Mouse (Mus musculus) layer of hippocampus, adult 18-20 months (tissue): Measurements from ENCODE around the gene 1700020L24Rik. TPM values are rescaled to one million over a fixed set of nuclear protein-coding genes. Genes with fewer than 3 reads are reported as not detected.

Experiments
- DNase-seq, 2 experiments: peaks; one replicate each; pipeline ENCODE4 v3.0.0; 2022; ENCODE audit warnings: low spot score in 2 of 2
- total RNA-seq, 2 experiments: library from RNA; stranded (reverse); gene quantifications; 2 replicates each; pipeline ENCODE4 v1.2.3; 2021

The 1700020L24Rik gene
- total RNA-seq, 2 experiments from 2014 or later = 0.54 TPM; not detected in 1

DNA sequence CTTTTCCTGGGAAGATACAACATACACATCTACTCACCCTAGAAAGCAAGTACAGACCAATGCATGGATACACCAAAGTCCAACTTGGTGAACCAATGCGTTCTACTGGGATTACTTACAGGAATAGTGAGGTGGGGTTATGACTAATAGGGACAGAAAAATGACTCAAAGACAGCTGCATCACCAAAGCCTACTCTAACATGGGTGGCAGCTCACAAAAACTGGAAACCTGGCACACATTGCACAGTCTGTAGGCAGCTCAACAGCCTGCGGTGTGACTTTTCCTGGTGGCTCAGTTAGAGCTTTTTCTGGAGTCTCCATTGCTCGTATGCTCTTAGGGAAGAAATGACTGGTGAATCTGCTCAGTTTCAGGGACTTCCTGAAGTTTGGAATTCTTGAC is 31.3 kb downstream of the 1700020L24Rik start:
- peak in 1 of 2 experiments; percentile 27 for DNase-seq

DNA sequence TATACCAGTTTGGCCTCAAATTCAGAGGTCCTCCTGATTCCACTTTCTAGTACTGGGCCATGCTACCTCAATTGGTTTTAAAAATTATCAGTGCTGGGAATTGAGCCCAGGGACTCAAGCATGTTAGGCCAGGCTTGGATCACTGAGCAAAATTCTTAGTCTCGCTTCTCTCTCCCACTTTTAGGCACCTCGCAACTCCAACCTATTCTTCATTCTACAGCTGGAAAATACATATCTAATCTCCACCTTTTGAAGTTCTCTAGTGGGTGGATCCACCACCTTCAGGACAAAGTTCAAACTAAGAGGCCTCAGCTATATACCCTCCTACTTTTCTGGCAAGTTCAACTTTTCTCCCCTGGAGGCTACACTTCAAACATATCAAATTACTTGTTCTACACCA is 34.3 kb downstream of the 1700020L24Rik start:
- DNase-seq = no peak

DNA sequence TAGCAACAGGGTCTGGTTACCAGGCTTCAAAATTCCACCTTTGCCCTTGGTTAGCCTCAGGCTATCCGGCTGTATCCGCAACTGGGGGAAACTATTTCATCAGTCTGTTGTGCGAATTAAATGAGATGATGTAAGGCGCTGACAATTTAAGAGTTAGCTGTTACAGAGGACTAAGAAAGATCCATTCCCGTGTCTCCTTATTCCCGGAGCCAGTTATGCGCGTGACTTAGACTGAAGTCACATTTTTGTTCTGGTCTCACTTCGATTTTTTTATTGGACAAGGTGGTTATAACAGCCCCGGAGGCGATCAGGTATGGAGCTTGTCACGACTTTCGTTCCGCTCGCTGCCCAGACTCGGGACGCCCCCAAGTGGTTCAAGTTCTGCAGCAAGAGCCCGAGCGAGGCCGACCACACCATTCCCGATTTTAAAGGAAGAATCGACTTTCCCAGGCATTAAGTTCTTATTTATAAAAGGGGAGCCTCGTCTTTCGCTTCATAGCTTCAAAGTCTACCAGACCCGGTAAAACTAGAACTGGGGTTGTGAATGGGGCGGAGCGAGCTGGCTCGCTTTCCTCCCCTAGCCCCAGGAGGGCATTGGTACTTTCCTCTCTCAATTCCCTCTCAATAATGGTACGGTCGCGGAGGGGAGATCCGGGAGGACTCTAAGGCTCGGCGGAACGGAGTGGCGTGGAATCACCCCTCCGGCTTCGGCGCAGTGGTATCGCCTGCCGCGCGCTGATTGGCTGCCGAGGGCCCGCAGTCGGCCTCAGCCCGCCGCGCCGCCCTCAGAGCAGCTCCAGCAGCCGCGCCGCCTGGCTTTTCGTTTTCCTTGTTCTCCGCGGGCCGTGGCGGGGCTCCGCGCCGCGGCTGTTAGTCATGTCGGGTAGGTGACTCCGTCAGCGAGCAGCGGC is 35.1 kb downstream of the 1700020L24Rik start, which contains the start of gene Taf15:
TSS of gene Taf15 (plus strand) at position 763 of the 911 bp plus-strand sequence.
- DNase-seq = peak; percentile 98 to 99

GRCm38 (mm10) chr11:83473235-83474016 is 35.9 kb downstream of the 1700020L24Rik start:
- no peak for DNase-seq

Other genes with a start within 250 kb of the 1700020L24Rik start
- gene Slfn3, start 246.3 kb upstream of the 1700020L24Rik start, total RNA-seq = under 1 TPM; 0.48 to 0.52 TPM
- not detected for gene Slfn14, start 151.0 kb upstream of the 1700020L24Rik start, total RNA-seq
- 100 to 1,000 TPM; 320 to 324 TPM for gene Ap2b1, start 138.7 kb upstream of the 1700020L24Rik start, total RNA-seq
- gene Pex12, start 135.1 kb upstream of the 1700020L24Rik start, total RNA-seq = 10 to 100 TPM in 1 of 2 experiments, 1 to 10 TPM in 1; 9.9 to 12.9 TPM
- 100 to 1,000 TPM; 243 to 245 TPM for gene Rasl10b, start 28.5 kb upstream of the 1700020L24Rik start, total RNA-seq
- gene Gas2l2, start 8.2 kb upstream of the 1700020L24Rik start, total RNA-seq = under 1 TPM; 0.28 to 0.32 TPM
- 1 to 10 TPM; 2.9 TPM for gene Mmp28, start 25.4 kb downstream of the 1700020L24Rik start, total RNA-seq
- 10 to 100 TPM; 69.1 to 70.7 TPM for gene Taf15, start 35.4 kb downstream of the 1700020L24Rik start, total RNA-seq
- gene Heatr9, start 84.5 kb downstream of the 1700020L24Rik start, total RNA-seq = not detected
- not detected for gene Ccl5, start 92.8 kb downstream of the 1700020L24Rik start, total RNA-seq
- 1 to 10 TPM; 2.4 to 5.0 TPM for gene Ccl9, start 141.0 kb downstream of the 1700020L24Rik start, total RNA-seq
- 1 to 10 TPM; 2.8 to 2.9 TPM for gene Ccl6, start 155.4 kb downstream of the 1700020L24Rik start, total RNA-seq
- gene Rpl9-ps1, start 207.9 kb downstream of the 1700020L24Rik start, total RNA-seq = not detected
- not detected for gene Ccl3, start 211.7 kb downstream of the 1700020L24Rik start, total RNA-seq
- not detected for gene Ccl4, start 224.9 kb downstream of the 1700020L24Rik start, total RNA-seq